Mouse (Mus musculus): Measurements from ENCODE around the gene Sh3bgr.

Gene Sh3bgr

DNA sequence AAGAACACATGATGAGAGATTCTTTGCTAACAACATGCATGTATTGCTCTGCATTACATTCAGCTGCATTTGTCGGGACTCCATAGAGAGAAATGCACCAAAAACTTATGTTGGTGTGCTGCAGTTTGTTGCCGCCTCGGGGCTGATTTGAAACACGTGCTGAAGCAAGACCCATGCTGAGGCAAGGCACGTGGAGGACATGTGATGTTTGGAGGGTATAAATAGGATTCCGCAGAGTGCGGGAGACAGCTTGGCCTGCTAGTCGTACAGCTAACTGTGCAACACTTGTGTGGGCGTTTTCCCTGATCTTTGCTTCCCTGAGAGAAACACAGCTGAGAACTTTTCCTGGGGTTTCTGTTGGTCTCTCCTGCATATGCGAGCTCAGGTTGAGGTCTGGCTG, 9.5 kb downstream of the Sh3bgr start:
- in situ Hi-C loops (cut with MboI; ENCODE audit: low sequenced_read_pairs) = no loop called here

DNA sequence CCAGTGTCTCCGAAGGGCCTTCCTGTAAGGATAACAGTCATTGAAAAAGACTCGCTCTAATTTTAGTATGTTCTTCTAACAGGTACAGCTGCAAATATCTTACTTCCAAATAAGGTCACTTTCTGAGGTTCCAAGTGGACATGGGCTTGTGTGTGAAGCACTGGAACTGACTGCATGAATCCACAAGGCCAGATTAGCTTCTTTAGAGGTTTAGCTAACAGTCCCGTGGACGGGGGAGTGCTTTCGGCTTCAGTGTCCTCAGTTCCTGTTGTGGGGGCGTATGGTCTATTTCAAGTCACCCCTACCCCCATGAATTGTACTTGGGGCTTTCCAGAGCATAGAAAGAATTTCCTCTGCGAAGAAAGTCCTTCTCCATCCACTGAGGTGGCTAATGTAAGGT, 10.6 kb downstream of the Sh3bgr start:
- in situ Hi-C loops (cut with MboI; ENCODE audit: low sequenced_read_pairs) = no loop called here

DNA sequence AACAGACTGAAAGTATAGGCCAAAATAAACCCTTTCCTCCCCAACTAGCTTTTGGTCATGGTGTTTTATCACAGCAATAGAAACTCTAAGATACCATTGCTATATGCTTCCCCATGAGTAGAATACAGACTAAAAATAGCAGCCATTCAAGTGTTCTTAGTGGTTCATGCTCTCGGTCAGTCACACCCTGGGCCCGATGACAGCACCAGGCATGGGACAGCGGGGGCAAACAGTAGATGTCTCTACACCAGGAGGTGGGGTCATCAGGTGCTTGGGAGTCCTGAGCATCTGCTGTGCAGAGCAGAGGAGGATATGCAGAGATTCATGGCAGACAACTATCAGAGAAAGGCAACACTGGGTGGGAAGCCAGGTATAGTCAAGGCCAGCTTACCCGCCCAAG, 12.8 kb downstream of the Sh3bgr start:
- in situ Hi-C loops (cut with MboI; ENCODE audit: low sequenced_read_pairs) = no loop called here

DNA sequence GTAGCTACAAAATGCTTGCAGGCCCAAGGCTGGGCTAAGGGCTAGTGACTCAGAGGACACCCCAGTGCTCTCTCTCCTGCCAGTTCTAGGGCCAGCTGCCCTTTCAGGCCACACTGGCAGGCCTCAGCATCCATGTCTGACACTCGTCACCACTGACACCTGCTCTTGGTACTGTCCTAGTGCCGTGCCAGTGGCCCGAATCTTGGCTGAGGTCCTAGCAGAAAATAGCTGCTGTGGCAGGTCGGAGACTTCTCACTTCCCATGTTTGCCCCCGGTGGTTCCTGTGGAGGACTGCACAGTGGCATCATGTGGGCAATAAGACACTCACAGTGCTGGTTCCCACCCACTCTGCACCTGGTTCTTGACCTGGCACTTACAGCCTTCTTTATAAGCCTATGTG, 21.2 kb downstream of the Sh3bgr start:
- in situ Hi-C loops (cut with MboI; ENCODE audit: low sequenced_read_pairs) = no loop called here

DNA sequence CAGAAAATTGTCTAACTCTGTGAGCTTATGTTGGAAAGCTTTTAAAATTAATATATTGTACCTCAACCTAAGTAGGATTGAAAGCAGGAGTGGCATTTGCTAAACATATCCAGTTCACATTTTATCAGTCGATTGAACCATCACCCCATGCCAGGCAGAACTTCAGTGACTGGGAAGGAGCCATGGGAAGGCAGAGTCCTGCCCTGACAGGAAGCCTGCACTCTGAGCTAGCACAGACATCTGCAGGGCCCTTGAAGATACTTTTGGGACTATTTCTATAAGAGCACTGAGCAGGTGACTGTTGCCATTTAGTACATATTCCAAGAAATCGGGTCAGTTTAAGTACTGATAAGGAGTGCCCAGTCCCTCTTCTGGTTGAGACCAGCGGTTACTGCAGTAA, 21.7 kb downstream of the Sh3bgr start:
- in situ Hi-C loops (cut with MboI; ENCODE audit: low sequenced_read_pairs) = no loop called here

DNA sequence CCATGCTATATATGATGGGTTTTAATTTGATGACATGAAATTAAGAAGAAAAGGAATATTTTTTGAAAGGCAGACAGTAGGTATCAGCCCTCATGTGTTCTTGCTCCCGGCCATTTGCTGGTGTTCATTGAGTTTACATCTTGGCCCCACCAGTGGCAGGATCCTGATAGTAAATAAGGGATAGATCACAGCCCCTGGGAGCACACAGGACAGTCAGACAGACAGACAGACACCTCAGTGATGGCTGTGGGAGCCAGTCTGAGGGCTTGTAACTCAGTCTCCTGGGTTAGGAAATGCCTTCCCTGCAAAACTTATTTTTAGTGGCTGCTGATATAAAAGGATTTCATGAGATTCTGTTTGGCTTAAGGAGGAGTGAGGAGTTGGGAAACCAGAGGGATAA, 22.2 kb downstream of the Sh3bgr start:
- in situ Hi-C loops (cut with MboI; ENCODE audit: low sequenced_read_pairs) = no loop called here

DNA sequence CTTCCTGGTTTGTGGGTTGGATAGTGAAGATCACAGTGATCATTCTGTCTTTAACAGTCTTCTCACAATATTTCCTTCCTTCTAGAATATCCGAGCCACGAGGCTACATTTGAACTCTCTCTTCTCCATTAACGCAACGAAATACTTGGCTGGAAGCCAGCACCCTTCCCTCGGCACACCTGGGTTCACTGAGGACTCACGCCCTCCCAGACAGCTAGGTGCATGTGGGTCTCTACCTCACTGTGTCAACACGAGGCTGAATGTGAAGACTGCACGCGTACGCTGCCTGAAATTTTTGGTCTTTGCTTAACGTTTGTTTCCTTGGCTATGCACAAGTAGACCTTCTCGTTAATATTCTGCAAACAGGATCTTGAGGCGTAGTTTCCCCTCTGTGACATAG, 28.2 kb downstream of the Sh3bgr start:
- in situ Hi-C loops (cut with MboI; ENCODE audit: low sequenced_read_pairs) = no loop called here

DNA sequence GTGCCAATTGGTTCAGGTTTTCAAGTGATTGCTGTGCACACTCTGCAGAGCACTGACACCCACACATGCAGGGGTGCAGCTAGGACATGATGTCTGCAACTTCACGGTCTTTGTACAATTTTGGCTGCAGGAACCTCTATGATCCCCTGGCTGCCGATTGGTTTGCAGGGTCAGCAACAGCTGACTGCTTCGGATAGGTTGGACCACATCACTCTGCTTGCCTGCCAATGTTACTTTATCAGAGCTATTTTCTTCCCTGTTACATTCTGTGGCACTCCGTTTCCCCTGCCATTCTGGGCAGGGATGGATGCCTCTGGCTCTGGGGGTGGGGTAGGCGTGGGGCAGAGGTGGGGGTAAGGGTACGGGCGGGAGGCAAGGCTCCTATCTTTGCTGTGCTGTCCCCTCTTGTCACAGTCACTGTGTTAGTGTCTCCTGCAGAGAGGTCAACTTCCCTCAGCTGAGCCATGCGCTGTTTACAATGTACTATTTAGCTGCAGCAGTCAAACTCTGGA, 28.9 kb downstream of the Sh3bgr start:
- in situ Hi-C loops (cut with MboI; ENCODE audit: low sequenced_read_pairs) = no loop called here

DNA sequence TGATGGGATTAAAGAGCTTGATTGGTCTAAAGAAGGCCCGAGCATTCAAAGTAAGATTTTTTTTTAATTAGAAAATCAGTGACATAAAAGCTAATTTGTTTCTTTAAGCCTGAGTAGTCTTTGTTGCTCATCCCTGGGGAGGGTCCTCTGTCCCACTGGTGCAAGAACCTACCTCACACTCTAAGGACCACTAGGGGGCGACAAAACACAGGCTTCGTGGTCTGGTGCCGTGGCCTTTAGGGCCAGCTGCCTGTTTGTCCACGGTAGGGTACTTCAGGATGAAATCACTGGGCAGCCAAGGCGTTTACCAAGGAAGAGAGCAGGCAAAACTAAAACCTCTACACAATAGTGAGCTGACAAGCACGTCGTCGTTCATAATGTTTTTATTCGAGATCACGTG, 30.2 kb downstream of the Sh3bgr start:
- in situ Hi-C loops (cut with MboI; ENCODE audit: low sequenced_read_pairs) = loop anchor here (5.0 kb wide), 1 partner anchor 107 kb away; no protein-coding TSS in a partner anchor

DNA sequence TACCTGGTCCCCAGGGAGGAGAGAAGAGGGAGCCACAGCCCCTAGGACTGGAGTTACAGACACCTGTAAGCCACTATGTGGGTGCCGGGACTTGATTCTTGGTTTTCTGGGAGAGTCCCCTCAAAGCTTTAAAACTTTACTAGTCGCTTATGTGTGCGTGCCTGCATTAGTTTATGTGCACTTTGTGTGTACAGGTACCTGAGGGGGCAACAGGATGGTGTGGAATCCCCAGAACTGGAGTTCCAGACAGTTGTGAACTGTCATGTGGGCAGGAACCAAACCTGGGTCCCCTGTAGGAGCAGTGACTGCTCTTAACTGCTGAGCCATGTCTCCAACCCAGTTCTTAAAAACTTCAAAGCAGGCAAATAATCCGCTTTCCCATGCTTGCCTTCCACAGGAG, 31.0 kb downstream of the Sh3bgr start:
- in situ Hi-C loops (cut with MboI; ENCODE audit: low sequenced_read_pairs) = loop anchor here (5.0 kb wide), 1 partner anchor 106 kb away; no protein-coding TSS in a partner anchor

DNA sequence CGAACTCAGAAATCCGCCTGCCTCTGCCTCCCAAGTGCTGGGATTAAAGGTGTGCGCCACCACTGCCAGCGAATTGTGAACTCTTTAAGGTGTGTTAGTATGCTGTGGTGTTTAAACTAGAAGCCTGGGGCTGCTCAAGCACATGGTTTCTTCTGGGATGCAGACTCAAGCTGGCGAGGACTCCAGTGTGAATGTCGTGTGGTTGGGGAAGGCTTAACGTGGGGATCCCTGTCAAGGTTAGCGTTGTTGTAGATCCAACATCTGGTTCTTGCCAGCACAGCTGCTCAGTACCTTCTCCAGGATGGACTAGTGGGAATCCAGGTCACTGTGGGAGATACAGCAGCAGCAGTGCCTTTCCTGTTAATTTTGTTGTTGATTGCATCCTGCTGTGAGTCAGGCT, 31.7 kb downstream of the Sh3bgr start:
- in situ Hi-C loops (cut with MboI; ENCODE audit: low sequenced_read_pairs) = loop anchor here (5.0 kb wide), 1 partner anchor 105 kb away; no protein-coding TSS in a partner anchor

DNA sequence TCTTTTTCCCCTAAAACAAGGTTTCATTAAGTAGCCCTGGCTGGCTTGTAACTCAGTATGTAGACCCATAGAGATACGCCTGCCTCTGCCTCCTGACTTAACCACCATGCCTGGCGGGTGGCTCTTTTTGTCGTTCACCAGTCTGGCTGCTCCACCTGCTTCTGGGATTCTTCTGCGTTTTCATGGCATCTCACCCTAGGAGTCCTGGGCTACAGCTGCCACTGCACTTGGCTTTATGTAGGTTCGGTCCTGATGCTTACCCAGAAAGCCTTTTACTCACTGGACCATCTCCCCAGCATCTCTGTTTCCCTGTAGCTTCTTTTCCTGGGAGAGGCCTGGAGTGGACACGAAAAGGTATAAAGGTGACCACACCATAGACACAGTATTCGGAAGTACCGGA, 33.7 kb downstream of the Sh3bgr start:
- in situ Hi-C loops (cut with MboI; ENCODE audit: low sequenced_read_pairs) = loop anchor here (5.0 kb wide), 1 partner anchor 103 kb away; no protein-coding TSS in a partner anchor

DNA sequence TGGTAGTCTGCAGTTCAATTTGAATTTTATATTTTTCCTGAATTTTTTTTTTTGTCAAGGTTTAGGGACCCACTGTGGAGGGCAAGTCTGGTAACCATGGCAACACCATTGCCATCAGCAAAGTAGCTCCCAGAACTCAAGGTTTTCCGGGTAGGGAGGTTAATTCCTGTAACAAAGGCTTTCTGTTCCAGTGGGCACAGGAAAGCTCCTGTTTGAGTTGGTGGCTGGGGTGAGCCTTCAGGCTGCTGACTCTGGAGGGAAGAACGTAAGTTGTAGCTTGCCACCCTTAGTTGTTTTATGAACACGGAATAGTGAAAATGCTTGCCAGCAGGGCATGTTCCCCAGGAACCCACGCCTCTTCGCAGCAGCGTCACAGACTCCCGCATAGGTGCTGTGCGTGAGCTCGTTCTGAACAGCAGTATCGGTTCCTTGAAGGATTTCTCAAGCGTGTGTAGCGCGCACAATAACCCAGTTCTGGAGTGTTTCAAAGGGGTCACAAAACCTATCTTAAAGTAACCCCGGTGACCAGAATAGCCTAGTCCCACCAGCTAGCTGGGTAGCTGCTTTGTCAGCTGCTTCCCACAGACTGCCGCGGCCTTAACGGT, 35.2 kb downstream of the Sh3bgr start, which contains the start of gene B3galt5:
B3galt5 (plus strand) TSS at position 436 of the 605 bp plus-strand sequence.
- in situ Hi-C loops (cut with MboI; ENCODE audit: low sequenced_read_pairs) = no loop called here

DNA sequence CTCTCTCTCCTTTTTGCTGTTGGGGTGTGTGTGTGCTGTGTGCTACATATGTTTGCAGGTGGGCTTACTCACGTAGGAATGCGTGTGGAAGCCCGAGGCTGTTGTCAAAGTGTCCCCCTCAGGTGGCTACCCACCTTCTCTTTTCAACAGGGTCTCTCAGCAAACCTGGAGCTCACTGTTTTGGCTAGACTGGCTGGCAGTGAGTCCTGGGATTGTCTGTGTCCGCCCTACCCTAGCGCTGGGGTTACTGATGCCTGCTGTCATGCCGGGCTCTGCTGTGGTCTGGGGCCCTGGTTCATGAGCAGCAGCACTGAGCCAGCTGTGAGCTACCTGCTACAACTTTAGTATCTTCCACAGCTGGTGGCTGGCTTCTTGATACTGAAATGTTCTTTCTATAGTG, 44.2 kb downstream of the Sh3bgr start:
- in situ Hi-C loops (cut with MboI; ENCODE audit: low sequenced_read_pairs) = no loop called here

DNA sequence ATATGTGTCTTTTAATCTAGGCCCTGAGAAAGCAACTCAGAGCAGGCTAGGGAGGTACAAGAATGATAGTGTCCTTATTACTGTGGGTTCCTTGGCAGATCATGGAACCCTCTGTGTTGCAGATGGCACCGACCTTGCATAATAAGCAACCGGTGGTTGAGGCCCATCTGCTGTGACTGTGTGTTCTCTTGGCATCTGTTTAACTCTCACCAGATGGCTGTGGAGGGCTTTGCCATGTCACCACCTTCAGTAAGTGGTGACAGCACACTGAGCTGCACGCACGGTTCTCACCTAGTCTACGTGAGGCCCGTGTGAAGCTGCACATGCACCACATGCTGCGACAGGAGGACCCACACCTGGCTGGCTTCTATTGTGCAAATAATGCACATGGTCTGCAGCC, 49.4 kb downstream of the Sh3bgr start:
- in situ Hi-C loops (cut with MboI; ENCODE audit: low sequenced_read_pairs) = no loop called here

DNA sequence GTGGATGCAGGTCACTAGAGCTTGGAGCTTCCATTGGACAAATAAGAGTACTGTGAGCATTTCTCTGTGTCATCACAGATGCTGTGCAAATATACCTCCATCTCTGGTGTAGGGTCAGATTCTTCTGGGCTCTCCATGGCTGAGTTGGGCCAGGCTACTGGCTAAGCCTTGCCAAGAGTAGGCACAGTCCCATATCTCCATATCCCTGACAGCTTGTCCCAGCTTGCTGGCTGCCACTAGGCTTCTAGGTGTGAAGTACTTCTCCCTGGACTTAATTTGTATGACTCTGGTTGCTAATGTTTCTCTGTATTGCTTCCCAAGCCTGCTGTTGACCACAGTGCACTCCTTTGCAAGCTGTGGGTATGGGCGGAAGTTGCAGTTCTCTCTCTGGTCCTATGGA, 51.9 kb downstream of the Sh3bgr start:
- in situ Hi-C loops (cut with MboI; ENCODE audit: low sequenced_read_pairs) = no loop called here

DNA sequence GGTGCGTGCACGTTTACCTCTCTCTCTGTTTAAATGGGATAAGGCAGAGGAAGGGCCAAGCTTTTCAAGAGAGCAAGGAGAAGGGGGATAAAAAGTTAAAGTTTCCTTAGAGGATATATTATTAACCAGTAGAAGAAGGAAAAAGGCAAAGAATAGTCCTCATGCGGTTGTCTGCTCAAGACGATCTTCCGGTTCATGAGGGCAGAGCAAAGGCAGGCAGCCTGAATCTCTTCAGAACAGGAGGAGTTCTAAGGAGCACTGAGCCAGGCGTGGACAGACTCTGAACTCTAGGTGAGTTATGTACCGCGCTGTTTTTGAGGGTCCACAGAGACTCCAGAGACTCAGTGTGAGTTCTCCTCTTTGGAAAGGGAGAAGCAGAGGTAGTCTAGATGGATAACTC, 58.2 kb downstream of the Sh3bgr start:
- in situ Hi-C loops (cut with MboI; ENCODE audit: low sequenced_read_pairs) = no loop called here

DNA sequence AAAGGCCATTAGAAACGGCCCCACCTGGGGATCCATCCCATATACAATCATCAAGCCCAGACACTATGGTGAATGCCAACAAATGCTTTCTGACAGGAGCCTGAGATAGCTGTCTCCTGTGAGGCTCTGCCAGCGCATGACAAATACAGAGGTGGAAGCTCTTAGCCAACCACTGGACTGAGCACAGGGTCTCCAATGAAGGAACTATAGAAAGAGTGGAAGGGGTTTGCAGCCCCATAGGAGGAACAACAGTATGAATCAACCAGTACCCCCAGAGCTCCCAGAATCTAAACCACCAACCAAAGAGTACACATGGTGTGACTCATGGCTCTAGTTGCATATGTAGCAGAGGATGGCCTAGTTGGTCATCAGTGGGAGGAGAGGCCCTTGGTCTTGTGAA, 71.5 kb downstream of the Sh3bgr start:
- in situ Hi-C loops (cut with MboI; ENCODE audit: low sequenced_read_pairs) = no loop called here

DNA sequence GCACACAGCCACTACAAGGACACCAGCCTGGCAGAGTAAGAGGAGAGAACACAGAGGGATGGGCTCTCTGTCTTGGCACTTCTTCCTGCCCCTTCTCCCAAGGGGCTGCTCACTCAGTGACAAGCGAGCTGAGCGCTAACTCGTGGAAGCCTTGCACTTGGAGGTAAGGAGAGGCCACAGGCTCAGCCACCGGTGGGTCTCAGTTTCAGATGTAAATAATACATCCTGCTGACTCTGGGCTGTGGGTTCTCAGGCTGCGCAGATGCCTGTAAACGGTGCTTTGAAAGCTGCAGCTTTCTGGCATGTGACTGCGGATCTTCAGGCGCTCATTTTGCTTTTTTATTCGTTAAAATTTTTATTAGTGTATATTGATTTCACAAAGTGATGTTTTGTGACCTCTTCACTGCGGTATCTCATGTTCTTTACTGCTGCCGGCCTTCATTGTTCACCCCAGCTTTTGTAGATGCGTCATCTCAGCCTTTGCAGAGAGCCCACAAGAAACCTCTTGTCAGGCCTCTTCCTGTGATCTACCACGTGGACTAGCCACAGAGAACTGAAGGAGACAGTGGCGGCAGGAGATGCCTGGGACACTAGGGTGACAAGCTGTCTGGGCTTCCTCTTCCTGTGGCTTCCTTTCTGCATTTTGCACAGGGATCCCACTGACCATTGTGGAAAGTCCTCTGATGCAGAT, 72.8 kb downstream of the Sh3bgr start:
- in situ Hi-C loops (cut with MboI; ENCODE audit: low sequenced_read_pairs) = no loop called here

DNA sequence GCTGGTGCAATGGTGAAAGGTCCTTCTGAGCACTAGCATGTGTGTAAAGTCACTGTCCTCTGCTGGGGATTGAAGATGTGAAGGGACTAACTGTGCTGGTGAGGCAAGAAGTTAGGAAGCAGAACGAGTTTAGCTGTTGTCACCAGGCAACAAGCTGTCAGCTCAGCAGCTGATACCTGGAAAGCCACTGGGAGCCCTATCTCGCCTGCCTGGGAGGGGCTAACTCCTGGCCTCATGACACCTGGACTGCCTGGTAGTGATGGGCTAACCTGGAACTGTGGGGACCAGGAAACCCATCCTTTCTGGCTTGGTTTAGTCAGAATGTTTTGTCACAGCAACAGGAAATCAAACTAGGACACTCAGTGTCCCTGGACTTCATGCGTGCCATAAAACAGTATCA, 76.3 kb downstream of the Sh3bgr start:
- in situ Hi-C loops (cut with MboI; ENCODE audit: low sequenced_read_pairs) = no loop called here

Data from CH12F3 (cell line).